Mouse (Mus musculus): Measurements from ENCODE around the gene Ankrd17.

GRCm38 (mm10) chr5:90182782-90183181 is 183.6 kb downstream of the Ankrd17 start:
- TF ChIP-seq CTCF (IDR thresholded peaks at IDR 0.05; ENCODE audit: extremely low read depth, insufficient read length, insufficient replicate concordance, low read depth, low read length) (no peak), POLR2A (IDR thresholded peaks at IDR 0.05; ENCODE audit: low read depth, low read length) (no peak)
